Mouse (Mus musculus) urinary bladder, adult 2 months (tissue): ENCODE measurements around the gene Hist1h2ab. TPM values are rescaled to one million over a fixed set of nuclear protein-coding genes. Genes with fewer than 3 reads are reported as not detected.

Experiments
- DNase-seq: peaks from one replicate; pipeline ENCODE4 v3.0.0; 2022; ENCODE audit warnings: low spot score
- polyA plus RNA-seq: library from polyadenylated mRNA; depleted of rRNA; stranded (reverse); fragments of >200 nt; gene quantifications from 2 replicates; pipeline ENCODE4 v1.2.3, GENCODE M21; 2012; rRNA removed

Hist1h2ab gene
- polyA plus RNA-seq, 1 experiment = not detected

DNA sequence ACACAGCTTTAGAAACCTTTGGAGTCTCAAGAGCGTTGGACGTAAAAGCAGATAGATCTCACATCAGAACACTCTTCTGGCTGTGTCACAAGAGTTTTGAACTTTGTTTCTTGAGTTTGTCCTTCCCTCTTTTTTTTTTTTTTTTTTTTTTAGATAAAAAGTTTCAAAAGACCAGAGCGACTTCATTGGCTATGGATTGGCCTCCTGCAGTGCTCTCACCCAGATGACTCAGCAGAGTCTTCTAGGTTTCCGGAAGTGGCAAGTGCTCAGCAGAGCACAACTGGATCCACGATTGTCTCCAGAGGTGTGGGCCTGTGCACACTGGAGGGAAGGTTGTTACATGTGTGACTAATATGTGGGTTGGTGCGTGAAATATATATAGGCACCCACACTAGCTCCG, 27.4 kb downstream of the Hist1h2ab start:
- DNase-seq = no peak

DNA sequence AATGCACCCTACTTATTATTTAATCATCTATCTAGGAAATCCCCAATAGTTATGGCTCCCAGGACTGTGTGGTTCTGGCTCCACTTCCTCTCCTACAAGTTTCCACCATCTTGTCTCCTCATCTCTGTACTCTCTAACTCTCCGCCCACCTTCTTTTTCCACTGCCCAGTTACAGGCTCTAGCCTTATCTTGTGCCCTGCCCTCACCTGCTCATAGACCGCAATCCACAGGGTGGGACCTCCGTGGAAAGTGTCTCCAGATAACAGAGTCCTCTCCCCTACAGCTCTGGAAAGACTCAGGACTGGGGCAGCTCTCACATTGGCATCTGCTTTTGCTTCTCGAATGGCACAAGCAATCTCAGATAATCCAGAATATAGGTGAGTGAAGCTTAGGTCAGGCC, 28.1 kb downstream of the Hist1h2ab start:
- DNase-seq = no peak

DNA sequence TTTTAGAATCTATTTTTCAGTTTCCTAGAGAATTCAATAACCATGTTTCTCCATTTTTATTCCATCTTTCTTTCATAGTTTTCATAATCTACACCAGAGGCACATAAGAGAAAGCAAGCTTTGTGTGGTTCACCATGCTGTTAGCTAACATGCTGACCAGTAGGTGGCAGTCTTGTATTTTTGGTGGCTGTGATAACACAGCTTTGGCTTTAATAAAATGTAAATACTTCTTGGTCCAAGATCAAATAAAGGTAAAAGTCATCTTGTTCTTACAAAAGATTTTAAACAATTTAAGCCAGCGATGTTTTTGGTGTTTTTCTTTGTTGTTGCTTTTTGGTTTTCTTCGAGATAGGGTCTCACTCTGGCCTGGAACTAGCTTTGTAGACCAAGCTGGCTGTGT, 41.6 kb downstream of the Hist1h2ab start:
- no peak for DNase-seq

DNA sequence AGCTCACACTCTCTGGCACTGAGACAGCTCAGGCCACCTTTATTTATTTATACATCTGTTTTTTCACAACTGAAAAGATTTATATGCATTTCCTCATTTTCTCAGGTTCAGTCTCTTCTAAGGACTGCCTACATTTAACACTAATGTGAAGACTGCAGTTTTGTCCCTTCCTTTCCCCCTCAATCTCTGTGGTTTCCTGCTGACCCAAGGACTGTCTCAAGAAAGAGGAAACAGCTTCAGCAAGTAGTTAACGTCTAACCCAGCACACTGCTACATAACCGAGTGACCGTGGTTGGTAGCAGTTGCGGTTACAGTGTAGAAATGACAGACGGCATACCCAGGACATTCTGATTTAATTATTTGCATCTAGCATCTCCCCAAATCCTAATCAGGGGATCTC, 48.5 kb downstream of the Hist1h2ab start:
- DNase-seq = no peak

Other genes starting within 250 kb of the Hist1h2ab start
- gene Hist1h4h, start 220.1 kb upstream of the Hist1h2ab start, polyA plus RNA-seq = 27.8 and 30.5 TPM in 2 replicates
- 1.3 and 5.2 TPM in 2 replicates for gene Hist1h2af, start 217.2 kb upstream of the Hist1h2ab start, polyA plus RNA-seq
- gene Hist1h3g, start 215.7 kb upstream of the Hist1h2ab start, polyA plus RNA-seq = 0.40 and 0.90 TPM in 2 replicates
- 0.60 and 0.69 TPM in 2 replicates for gene Hist1h2bh, start 207.7 kb upstream of the Hist1h2ab start, polyA plus RNA-seq
- 0.44 and 0.78 TPM in 2 replicates for gene Hist1h3f, start 207.1 kb upstream of the Hist1h2ab start, polyA plus RNA-seq
- 0.26 and 0.78 TPM in 2 replicates for gene Hist1h4f, start 199.5 kb upstream of the Hist1h2ab start, polyA plus RNA-seq
- 0.62 and 0.90 TPM in 2 replicates for gene Hist1h1d, start 197.9 kb upstream of the Hist1h2ab start, polyA plus RNA-seq
- 0.83 and 1.6 TPM in 2 replicates for gene Hist1h3e, start 188.8 kb upstream of the Hist1h2ab start, polyA plus RNA-seq
- 0.15 and 0.53 TPM in 2 replicates for gene Hist1h2ae, start 179.9 kb upstream of the Hist1h2ab start, polyA plus RNA-seq
- gene Hist1h2bg, start 179.7 kb upstream of the Hist1h2ab start, polyA plus RNA-seq = 7.4 and 9.9 TPM in 2 replicates
- gene Hist1h2bf, start 176.9 kb upstream of the Hist1h2ab start, polyA plus RNA-seq = 0.75 TPM in 1 of 2 replicates, not detected in the other
- 1.6 and 1.9 TPM in 2 replicates for gene Hist1h2ad, start 176.7 kb upstream of the Hist1h2ab start, polyA plus RNA-seq
- gene Hist1h3d, start 175.4 kb upstream of the Hist1h2ab start, polyA plus RNA-seq = 2.5 and 2.6 TPM in 2 replicates
- gene Hist1h4d, start 169.5 kb upstream of the Hist1h2ab start, polyA plus RNA-seq = 0.47 and 3.4 TPM in 2 replicates
- gene Hist1h2be, start 130.0 kb upstream of the Hist1h2ab start, polyA plus RNA-seq = 2.6 and 3.4 TPM in 2 replicates
- gene Hist1h1e, start 128.6 kb upstream of the Hist1h2ab start, polyA plus RNA-seq = 1.1 and 2.4 TPM in 2 replicates
- gene Hist1h2ac, start 67.2 kb upstream of the Hist1h2ab start, polyA plus RNA-seq = 0.45 and 0.86 TPM in 2 replicates
- gene Hist1h2bc, start 66.9 kb upstream of the Hist1h2ab start, polyA plus RNA-seq = 193 and 203 TPM in 2 replicates
- gene Hist1h1t, start 55.3 kb upstream of the Hist1h2ab start, polyA plus RNA-seq = not detected in 2 replicates
- 0.47 and 1.7 TPM in 2 replicates for gene Hist1h4c, start 52.7 kb upstream of the Hist1h2ab start, polyA plus RNA-seq
- 13.8 and 14.8 TPM in 2 replicates for gene Hfe, start 40.3 kb upstream of the Hist1h2ab start, polyA plus RNA-seq
- gene Hist1h1c, start 12.3 kb upstream of the Hist1h2ab start, polyA plus RNA-seq = 125 and 170 TPM in 2 replicates
- 0.48 and 0.84 TPM in 2 replicates for gene Hist1h3c, start 5.5 kb upstream of the Hist1h2ab start, polyA plus RNA-seq
- gene Hist1h2bb, start 4.4 kb upstream of the Hist1h2ab start, polyA plus RNA-seq = 0.43 and 0.49 TPM in 2 replicates
- 0.48 and 0.52 TPM in 2 replicates for gene Hist1h3b, start 1.1 kb downstream of the Hist1h2ab start, polyA plus RNA-seq
- 0.75 and 0.94 TPM in 2 replicates for gene Hist1h4b, start 5.9 kb downstream of the Hist1h2ab start, polyA plus RNA-seq
- 0.48 and 1.2 TPM in 2 replicates for gene Hist1h4a, start 10.1 kb downstream of the Hist1h2ab start, polyA plus RNA-seq
- 0.34 and 0.66 TPM in 2 replicates for gene Hist1h3a, start 11.3 kb downstream of the Hist1h2ab start, polyA plus RNA-seq
- not detected in 2 replicates for gene Hist1h1a, start 12.5 kb downstream of the Hist1h2ab start, polyA plus RNA-seq
- 0.25 and 0.36 TPM in 2 replicates for gene Trim38, start 18.8 kb downstream of the Hist1h2ab start, polyA plus RNA-seq
- not detected in 2 replicates for gene Slc17a2, start 55.9 kb downstream of the Hist1h2ab start, polyA plus RNA-seq
- not detected in 2 replicates for gene Slc17a3, start 88.3 kb downstream of the Hist1h2ab start, polyA plus RNA-seq
- gene Slc17a1, start 116.6 kb downstream of the Hist1h2ab start, polyA plus RNA-seq = not detected in 2 replicates
- gene Slc17a4, start 163.9 kb downstream of the Hist1h2ab start, polyA plus RNA-seq = 0.04 and 0.06 TPM in 2 replicates
- gene Hist1h2ba, start 183.0 kb downstream of the Hist1h2ab start, polyA plus RNA-seq = not detected in 2 replicates
- not detected in 2 replicates for gene Hist1h2aa, start 183.3 kb downstream of the Hist1h2ab start, polyA plus RNA-seq
- not detected in 2 replicates for gene Scgn, start 240.1 kb downstream of the Hist1h2ab start, polyA plus RNA-seq